Mouse (Mus musculus) hindlimb bud, embryonic 11.5 days (tissue): ENCODE results near the gene Ksr2.
"Not testable (repeated sequence)": the region's sequence is repeated elsewhere in the genome, so short reads cannot be mapped to it uniquely, and the experiment has no call there.

ENCODE experiments used
- DNase-seq: peaks from one replicate; pipeline ENCODE4 v3.0.0-alpha.2; 2012; ENCODE audit warnings: low read depth, low spot score; ENCODE audit errors: extremely low spot score

The Ksr2 gene

DNA sequence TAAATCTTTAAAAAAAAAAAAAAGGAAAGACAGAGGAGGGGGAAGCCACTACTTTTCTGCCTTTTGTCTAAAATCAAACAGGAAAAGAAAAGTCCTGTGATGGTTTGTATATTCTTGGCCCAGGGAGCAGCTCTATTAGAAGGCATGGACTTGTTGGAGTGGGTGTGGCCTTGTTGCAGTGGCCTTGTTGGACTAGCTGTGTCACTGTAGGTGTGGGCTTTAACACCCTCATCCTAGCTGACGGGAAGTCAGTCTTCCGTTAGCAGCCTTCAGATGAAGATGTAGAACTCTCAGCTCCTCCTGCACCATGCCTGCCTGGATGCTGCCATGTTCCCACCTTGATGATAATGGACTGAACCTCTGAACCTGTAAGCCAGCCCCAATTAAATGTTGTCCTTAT is 9.1 kb upstream of the Ksr2 start:
- DNase-seq = not testable (repeated sequence)

DNA sequence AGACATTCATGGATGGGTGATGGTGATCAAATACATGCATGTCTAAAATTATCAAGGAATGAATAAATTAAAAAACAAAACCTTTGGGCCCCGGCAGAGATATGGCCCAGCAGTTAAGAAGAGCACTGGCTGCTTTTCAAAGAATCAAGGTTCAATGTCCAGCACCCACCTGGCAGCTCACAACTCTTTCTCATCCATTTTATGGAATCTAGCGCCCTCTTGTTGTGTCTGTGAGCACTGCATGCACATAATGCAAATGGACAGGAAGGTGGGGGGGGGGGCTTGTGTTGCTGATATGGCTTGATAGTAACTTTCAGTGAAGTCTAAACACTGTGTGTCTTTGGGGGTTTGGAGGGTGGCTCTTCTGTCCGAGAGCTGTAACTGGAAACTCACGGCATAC is 5.6 kb upstream of the Ksr2 start:
- DNase-seq = no peak

DNA sequence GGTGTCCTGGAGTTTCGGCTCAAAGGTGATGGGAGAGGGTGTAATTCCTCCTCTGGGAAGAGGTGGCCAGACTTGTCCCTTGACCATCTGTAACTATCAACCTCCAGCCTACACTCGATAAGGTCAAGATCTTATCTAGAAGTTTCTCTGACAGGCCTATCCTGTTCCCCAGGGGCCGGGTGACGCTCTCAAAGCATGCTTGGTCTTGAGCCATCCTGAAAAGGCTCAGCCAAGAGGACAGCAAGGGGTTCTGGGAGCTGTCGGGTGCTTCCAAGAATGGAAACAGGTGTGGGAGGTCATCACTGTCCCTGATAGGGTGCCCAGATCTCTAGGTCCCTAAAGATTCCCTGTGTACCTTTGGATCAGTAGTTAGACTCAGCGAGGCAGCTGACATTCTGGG is 4.4 kb upstream of the Ksr2 start:
- DNase-seq = no peak

DNA sequence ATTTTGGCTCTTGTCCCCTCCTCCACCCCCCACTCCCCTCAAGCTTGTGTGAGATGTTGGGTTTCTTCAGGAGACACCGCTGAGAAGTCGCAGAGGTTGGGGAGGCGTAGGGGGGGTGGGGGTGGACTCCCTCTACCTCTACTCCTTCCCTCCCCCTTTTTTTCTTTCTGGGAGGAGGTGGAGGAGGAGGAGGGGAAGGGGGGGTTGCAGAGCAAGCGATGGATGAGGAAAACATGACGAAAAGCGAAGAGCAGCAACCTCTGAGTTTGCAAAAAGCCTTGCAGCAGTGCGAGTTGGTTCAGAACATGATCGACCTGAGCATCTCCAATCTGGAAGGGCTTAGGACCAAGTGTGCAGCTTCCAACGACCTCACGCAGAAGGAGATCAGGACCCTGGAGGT is 811 bp downstream of the Ksr2 start:
- no peak for DNase-seq

DNA sequence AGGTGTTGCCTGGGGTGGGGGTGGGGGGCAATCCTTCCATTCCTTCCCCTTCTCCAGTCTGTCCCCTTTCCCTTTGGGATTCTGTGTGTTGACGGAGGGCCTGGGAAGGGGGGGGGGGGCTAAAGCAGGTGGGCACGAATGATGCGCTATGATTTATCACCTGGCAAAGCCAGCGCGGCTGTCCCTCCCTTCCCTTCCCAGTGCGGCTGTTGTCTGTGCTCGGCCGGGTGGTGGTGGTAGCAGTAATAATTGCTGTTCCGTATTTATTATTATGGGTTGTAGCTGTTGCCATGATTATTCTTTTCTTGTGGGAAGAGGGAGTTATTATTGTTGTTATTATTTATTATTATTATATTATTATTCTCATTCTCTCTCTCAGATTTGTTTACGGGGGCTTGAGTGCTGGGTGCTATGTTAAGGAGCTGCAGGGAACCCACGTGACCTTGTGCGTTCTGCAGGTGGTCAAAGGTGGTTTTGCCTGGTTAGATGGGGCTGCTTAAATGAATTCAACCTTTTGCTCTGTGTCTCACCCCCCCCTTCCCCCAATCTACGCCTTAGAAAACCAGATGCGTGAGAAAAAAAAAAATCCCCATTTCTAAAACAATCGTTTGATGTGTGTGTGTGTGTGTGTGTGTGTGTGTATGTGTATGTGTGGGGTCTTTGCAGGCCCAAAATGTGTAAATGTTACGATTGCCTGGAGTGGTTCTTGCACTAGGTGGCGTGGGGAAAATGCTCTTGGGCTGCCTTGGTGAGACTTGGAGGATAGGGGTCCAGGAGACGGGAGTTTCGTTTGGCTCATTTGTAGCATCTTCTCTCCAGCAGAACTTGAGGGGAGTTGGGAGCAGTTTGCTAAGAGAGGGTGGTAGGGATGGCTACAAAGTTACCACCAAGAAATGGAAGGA is 1.5 kb downstream of the Ksr2 start:
- DNase-seq = no peak

DNA sequence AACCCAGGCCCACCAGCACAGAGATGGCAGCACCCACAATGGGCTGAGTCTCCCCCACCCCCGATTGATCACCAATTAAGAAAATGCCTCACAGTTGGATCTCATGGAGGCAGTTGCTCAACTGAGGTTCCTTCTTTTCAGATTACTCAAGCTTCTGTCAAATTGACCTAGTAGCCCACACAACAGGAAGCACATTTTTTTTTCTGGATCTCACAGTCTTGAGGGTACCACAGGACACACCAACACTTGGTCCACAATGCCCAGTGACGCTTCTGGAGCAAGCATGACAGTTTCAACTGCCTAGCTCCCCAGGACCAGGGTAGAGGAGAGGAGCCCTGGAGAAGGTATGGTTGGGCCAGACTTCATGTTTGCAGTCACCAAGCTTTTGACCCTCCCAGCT is 3.6 kb downstream of the Ksr2 start:
- DNase-seq = no peak

DNA sequence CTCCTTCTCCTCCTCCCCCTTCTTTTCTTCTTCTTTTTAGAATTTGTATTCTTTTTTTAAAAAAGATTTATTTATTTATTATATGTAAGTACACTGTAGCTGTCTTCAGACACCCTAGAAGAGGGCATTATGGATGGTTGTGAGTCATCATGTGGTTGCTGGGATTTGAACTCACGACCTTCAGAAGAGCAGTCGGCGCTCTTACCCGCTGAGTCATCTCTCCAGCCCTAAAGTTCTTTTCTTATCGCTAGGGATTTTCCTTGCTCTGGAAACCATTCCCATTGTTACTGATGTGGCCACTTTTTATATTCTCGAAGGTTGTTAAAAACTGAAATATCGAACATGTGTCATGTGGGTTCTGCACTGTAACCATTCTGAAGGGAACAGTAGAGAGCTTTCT is 19.7 kb downstream of the Ksr2 start:
- DNase-seq = not testable (repeated sequence)

DNA sequence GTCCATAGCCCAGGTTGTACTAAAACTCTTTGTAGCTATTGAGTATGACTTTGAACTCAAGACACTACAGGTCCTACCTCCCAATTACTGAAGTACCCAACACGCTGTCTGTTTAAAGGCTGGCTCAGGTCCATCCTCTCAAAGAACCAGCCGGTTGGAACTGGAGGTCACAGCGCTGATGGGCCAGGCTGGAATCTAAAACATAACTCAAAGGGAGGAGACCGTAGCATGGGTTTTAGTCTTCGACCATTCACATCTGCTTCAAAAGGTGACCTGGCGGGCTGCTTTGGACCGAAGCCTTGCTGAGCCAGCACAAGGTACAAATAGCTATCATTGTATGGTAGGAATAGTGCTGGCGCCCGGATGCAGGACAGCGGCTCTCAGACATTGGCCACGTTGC is 26.5 kb downstream of the Ksr2 start:
- DNase-seq = no peak

DNA sequence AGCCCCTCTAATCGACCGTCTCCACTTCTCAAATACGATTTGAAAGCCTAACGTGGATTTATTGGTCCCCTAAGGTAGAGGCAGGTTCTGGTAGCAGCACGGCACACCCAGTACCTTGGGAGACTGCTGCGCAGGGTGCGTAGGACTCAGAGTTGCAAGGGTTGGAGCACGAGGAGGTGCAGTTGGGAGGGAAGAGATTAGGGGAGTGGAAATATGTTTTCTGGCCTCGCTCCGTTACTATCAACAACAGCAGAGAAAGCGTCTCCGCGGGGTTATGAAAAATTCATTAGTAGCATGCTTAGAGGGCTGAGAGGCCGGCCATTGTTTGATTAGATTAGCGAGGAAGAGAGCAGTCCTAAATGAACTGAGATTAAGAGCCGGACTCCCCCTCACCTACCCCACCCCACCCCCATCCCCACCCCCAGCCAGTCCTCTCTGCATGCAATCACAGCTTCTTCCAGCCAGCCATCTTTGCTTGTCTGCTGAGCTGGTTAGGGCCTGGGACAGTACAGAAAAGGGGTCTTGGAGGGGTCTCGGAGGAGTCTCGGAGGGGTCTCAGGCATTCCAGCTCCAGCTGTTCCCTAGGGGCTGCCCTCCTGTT is 27.5 kb downstream of the Ksr2 start:
- no peak for DNase-seq

DNA sequence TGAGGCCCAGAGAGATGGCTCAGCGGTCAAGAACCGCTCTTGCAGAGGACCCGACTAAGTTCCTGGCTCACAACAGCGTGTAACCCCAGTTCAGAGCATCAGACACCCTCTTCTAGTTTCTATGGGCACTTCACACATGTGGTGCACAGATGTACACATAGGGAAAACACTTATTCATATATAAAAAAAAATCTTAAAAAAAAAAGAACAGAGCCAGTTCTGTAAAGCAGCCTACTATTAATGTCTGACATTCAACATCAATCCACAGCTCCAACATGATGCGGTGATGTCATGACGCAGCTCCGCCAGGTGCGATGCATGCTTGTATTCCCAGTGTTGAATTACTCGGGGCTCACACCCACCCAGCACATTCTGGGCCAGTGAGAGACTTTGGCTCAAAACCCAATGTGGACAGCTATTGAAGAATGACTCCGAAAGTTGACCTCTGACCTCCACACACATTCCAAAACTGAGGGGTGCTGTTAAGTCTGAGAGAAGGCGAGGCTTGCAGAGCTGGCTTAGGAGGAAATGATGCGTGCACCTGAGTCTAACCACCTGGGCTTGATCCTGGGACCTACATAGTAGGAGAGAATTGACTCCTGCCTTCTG is 28.5 kb downstream of the Ksr2 start:
- DNase-seq = no peak

DNA sequence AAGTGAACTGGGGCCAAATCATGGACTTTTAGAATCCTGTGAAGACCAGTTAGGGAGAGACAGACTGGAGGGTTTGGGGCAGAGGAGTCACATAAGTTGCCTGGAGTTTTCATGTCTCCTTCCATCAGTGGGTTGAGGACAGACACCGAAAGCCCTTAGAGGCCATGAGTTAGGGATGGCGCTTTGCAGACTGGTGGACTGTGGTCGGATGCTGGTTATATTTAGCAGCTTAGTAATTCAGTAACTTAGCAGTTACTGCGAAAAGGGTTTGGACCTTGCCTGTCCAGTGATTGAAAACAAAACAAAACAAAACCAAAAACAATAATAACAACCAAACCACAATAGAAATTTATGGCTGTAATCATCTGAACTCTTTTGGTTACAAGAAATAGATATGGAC is 29.3 kb downstream of the Ksr2 start:
- DNase-seq = no peak

DNA sequence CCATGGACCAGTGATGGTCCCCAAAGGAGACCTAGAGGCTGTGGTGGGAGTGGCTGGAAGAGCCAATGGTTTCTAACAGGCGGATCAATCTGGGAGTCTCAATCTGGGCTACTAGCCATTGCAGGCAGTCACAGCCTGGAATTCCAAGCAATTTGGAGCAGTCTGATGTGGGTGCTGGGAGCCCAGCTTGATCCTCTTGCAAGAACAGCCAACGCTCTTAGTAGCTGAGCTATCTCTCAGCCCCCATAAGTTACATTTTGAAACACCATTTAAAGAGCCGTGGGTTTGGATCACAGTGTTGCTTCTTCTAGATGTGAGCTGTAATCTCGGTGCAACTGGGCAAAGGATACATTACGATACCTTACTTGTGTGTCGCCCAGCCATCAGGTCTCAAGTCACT is 30.1 kb downstream of the Ksr2 start:
- DNase-seq = no peak

DNA sequence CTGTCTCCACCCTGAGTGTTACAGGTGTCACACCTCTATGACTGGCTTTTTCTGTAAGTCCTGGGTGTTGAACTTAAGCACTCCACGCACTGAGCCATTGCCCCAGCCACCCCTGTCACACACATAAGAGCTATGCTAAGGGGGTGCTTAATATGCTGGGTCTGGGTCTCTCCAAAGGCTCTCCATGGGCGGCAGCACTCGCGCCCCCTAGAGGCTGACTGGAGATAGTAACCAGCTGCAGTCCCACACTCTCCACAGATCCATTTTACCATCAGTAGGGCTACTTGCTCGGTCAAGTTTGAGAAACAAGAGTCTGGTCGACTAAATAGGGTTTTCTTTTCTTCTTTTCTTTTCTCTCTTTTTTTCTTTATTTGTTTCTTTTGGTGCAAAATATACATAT is 33.9 kb downstream of the Ksr2 start:
- no peak for DNase-seq

DNA sequence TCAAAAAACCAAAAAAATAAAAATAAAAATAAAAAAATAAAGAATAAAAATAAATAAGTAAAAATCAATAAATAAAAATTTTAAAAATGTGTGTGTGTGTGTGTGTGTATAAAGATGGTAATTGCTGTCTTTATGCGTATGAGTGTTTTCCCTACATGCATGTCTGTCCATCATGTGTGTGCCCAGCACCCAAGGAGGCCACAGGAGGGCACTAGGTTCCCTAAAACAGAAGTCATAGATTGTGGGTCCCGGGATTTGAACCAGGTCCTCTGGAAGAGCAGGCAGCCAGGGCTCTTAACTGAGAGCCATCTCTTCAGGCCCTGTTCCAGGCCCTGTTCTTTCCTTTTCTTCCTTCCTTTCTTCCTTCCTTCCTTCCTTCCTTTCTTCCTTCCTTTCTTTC is 38.2 kb downstream of the Ksr2 start:
- no peak for DNase-seq

DNA sequence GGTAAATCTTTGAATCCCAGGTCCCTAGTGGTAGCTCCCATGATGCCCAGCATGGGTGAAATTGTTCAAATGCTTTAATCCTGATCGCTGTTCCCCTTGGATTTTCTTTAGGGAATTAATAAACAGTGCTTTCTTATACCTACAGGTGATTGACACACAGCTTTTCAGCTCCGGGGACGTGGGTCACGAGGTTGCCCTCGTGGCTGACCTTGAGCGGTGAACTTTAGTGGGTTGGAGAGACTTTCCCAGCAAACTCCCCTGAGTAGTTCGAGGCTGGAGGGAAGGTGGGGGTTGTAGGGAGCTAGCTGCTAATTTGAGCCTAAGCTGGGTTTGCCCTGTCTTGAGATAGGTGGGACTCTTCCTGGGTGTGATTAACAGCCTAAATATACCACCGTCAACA is 41.7 kb downstream of the Ksr2 start:
- DNase-seq = no peak

DNA sequence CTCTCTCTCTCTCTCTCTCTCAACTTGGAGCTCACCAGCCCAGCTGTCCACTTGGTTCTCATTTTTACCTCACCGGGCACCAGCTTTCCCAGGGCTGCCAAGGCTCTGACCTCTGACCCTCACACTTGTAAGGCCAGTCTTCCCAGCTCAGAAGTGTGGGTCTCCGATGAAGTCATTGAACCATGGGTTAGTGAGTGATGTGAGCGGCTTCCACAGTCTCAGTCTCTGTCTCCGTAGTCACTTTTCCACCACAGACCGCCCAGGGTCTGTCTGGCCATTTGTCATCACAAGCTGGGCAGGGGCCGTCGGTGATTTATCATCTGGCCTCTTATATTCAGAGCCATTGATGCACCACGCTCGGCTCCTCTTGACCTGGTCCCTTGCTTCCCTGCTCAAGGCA is 43.3 kb downstream of the Ksr2 start:
- DNase-seq = no peak

DNA sequence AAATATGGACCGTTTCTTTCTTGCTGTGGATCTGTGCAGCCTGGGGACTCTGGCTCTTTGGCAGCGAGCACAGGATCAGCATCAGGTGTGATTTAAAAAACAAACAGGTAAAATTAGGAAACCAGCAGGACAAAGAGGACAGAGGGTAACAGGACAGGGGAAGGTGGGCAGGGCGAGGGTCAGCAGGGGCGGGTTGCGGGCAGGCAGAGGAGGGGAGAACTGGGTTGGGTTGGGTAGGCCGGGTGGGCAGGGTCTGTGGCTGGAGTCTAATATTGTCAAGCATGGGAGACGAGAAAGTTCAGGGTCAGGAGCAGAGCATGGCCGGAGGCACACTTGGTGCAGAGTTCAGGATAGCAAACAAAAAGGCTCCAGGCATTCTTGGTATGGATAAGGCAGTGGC is 43.8 kb downstream of the Ksr2 start:
- no peak for DNase-seq

DNA sequence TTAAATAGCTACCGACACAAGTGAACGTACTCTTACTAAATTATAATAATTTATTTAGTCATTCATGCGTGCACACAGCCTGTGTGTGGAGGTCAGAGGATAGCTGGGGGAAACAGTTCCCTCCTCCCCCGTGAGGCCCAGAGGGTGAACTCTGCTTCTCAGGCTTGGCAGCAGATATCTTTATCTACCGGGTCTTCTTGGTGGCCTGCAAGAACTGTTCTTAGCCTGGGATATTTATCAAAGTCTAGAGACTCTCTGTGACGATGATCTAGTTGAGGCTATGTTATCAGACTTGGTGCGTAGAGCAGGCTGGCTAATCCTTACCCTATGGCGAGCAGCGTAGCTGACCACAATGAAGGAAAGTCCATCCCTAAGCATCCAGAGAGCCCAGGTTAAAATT is 45.1 kb downstream of the Ksr2 start:
- no peak for DNase-seq

DNA sequence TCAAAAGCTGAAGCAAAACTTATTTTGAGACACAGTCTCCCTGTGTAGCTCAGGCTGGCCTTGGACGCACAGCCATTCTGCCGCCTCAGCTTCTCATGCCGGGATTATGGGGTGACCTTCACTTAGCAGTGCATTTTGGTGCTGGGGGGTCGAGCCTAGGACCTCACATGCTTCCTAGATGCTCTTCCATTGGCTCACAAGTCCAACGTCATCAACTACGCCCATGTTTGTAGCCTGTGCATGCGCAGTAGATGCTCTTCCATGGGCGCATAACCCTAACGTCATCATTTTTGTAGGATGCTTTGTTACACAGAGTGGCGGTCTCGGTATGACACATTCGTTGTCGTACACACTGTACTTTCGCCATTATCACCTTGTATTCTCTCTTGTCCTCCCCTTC is 46.5 kb downstream of the Ksr2 start:
- DNase-seq = no peak

DNA sequence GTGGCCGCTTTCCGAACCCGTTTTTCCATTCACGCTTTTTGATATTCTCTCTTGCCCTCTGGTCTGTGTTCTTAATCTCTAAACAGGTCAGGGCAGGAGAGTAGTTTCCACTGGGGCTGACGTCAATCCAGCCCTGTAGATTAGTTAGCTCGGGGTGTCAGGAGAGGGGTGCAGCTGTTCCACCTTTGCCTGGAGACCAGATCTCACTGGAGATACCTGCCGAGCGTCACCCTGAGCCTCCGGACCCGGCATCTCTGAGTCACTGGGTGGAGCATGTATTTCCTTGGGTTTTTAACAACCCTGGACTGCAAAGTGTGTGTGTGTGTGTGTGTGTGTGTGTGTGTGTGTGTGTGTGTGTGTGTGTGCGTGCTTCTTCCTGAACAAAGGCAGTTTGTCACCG is 53.3 kb downstream of the Ksr2 start:
- DNase-seq = no peak

DNA sequence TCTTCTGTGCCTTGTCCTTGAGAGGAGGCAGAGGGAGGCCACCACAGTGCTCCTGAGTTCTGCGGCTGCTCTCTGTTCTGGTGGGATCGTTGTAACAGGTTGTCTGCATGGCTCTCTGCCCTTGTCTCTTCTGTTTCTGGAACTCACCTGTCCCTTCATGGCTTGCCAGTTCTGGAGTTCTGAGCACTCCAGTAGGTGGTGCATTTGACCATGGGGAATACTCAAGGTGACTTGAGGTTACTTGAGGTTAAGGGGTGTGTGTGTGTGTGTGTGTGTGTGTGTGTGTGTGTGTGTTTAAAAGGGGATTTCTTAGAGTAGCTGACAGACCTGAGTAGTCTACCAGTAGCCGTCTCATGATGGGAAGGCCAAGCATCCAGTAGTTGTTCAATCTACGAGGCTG is 55.2 kb downstream of the Ksr2 start:
- DNase-seq = no peak

DNA sequence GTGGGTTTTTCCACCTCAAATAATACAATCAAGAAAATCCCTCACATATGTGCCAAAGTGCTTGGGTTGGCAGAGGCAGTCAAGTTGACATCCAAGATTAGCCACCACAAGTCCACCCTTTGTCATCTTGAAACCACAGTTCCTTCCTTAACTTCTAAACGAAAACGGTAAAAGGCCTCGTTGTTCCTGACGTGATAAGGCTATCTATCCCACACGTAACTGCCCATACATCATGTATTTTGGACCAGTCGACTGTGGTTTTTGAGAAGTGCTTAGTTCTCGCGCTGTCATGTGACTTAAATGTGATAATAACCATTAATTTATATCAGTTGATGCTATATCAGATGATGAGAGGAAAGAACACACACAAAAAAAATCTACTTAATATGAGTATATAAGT is 55.8 kb downstream of the Ksr2 start:
- DNase-seq = no peak
